Mouse (Mus musculus) thymus, adult 2 months (tissue): ENCODE data around the gene Fancd2os. TPM values are rescaled to one million over a fixed set of nuclear protein-coding genes. Genes with fewer than 3 reads are reported as not detected.

Experiments
- DNase-seq: peaks from one replicate; pipeline ENCODE4 v3.0.0; 2021
- H3K27ac ChIP-seq: fragments of 200-500 bp; 2 replicates; pipeline ENCODE4 v1.5.1; 2012; ENCODE audit warnings: low read length, control low read depth; ENCODE audit not compliant: control insufficient read depth, insufficient read depth
- H3K27me3 ChIP-seq: fragments of 200-500 bp; 2 replicates; pipeline ENCODE4 v1.6.1; 2012; ENCODE audit warnings: mild to moderate bottlenecking, low read length, moderate library complexity, mixed read lengths; ENCODE audit not compliant: control insufficient read depth, insufficient read depth
- H3K36me3 ChIP-seq: fragments of 200-500 bp; 2 replicates; pipeline ENCODE4 v1.6.1; 2012; ENCODE audit warnings: mild to moderate bottlenecking, low read length, moderate library complexity; ENCODE audit not compliant: control insufficient read depth, insufficient read depth
- H3K4me1 ChIP-seq: fragments of 200-500 bp; replicated peaks from 2 replicates; pipeline ENCODE4 v1.6.1; 2012; ENCODE audit warnings: low read length; ENCODE audit not compliant: control insufficient read depth, insufficient read depth
- H3K4me3 ChIP-seq: fragments of 200-500 bp; 2 replicates; pipeline ENCODE4 v1.5.1; 2012; ENCODE audit warnings: mild to moderate bottlenecking, low read length, control low read depth, moderate library complexity; ENCODE audit not compliant: control insufficient read depth, insufficient read depth
- CTCF ChIP-seq: fragments of 200-500 bp; IDR thresholded peaks from 2 replicates; pipeline ENCODE4 v1.5.1; 2012; ENCODE audit warnings: mild to moderate bottlenecking, control low read depth, low read length, moderate library complexity, borderline replicate concordance; ENCODE audit not compliant: control insufficient read depth, poor library complexity, insufficient read depth; ENCODE audit errors: extremely low read depth
- POLR2A ChIP-seq: fragments of 200-500 bp; IDR thresholded peaks from 2 replicates; pipeline ENCODE4 v1.6.1; 2012; ENCODE audit warnings: mild to moderate bottlenecking, low read length, control low read depth, moderate library complexity; ENCODE audit not compliant: control insufficient read depth, poor library complexity, insufficient read depth; ENCODE audit errors: extremely low read depth
- WGBS: fragments of 180-500 bp; shearing (Covaris S2); methylation state at CpG from one replicate; pipeline ENCODE4 v1.1.7; 2018; 5-methylcytosine and 5-hydroxymethylcytosine counted together
- polyA plus RNA-seq: library from polyadenylated mRNA; depleted of rRNA; stranded (reverse); fragments of >200 nt; gene quantifications from 2 replicates; pipeline ENCODE4 v1.2.3, GENCODE M21; 2012

Gene Fancd2os
- polyA plus RNA-seq, 1 experiment, result not detected

DNA sequence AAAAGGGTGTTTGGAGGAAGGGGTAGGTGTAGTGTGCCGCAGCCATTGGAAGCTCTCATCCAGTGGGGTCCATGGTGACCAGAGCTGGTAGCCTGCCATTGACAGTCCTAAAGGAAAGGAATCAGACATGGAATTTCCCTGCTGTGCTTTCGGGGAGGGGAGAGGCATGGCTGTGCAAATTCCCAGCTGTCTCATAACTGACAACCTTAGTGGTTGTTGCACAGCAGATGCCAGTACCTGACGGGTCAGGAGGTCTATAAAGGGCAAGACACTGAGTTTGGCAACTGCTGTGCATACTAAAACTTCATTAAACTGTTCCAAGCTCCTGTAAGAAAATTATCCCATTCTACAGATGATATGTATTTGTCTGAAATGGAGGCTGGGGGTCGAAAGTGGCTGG lies 2.6 kb downstream of the Fancd2os start:
- TF ChIP-seq POLR2A (no peak), CTCF (no peak)
- DNase-seq, result no peak
- H3K27ac ChIP-seq, result no peak overlapping the region
- no peaks in the 10 kb centered on the region for H3K36me3 ChIP-seq
- WGBS, result 96% methylated on average over 4 of the region's 4 CpGs
- H3K4me1 ChIP-seq, result no peaks in the 10 kb centered on the region
- no peak overlapping the region for H3K4me3 ChIP-seq
- H3K27me3 ChIP-seq, result no peaks in the 10 kb centered on the region

DNA sequence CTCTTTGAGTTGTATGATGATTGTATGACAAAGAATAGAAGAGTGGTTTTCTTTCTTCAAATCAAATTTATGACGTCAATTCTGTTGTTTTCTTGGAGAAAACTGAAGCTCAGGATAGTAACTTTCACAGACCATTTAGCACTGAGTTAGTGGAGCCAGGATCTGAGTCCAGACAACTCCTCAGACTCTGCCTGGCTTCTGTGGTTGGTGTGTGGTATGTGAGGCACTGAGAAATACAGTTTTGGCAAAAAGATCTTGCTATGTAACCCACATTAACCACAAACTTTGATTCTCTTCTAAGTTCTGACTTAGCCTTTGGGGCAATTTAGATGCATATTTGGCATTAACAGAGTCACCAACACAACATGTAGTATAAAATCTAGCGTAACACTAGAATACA lies 7.9 kb downstream of the Fancd2os start:
- WGBS, result 98% methylated on average over 2 of the region's 2 CpGs
- Histone ChIP-seq H3K36me3 (0 out of 2 replicates have a peak, but pooled peaks cover 3% of the 10 kb centered on the region), H3K4me1 (no peaks in the 10 kb centered on the region), H3K4me3 (no peak overlapping the region), H3K27ac (no peak overlapping the region), H3K27me3 (no peaks in the 10 kb centered on the region)
- DNase-seq, result no peak
- TF ChIP-seq POLR2A (no peak), CTCF (no peak)

DNA sequence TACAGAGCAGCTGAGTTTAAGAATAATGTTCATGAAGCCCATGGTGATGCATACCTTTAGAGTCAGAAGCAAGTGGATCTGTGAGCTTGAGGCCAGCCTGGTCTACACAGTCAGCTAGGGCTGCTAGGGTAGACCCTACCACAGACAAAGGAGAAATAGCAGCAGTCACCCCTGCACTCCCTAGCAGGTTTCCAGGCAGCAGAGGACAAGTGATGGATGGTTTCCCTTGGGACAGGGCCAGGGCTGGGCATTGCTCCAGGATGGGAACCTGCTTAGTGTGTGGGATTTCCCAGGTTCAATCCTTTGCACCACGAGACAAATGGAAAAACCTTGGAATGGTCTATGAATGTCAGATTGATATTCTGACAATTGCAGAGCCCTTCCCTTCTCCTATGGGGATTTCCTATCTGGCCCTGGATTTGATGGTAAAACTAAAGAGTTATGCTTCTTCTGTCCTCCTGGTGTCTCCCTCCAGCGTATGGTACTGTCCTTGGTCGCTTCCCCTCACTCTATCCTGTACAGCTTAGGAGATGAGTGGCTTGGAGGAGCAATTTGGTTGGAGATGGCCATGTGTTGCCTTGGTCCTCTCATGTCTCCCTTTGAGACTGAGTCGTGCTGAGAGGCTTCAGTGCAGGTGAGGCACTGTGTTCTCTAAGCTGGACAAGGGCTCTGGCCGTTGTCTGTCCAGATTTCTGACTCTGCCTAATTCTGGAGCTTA lies 13.9 kb downstream of the Fancd2os start:
- Histone ChIP-seq H3K4me3 (no peak overlapping the region), H3K36me3 (peaks cover 3% of the 10 kb centered on the region; the same call in 1 of the 2 replicates), H3K4me1 (no peaks in the 10 kb centered on the region), H3K27ac (no peak overlapping the region), H3K27me3 (no peaks in the 10 kb centered on the region)
- TF ChIP-seq POLR2A, result no peak
- TF ChIP-seq CTCF, result no peak
- no peak for DNase-seq
- 92% methylated on average over 5 of the region's 5 CpGs for WGBS

DNA sequence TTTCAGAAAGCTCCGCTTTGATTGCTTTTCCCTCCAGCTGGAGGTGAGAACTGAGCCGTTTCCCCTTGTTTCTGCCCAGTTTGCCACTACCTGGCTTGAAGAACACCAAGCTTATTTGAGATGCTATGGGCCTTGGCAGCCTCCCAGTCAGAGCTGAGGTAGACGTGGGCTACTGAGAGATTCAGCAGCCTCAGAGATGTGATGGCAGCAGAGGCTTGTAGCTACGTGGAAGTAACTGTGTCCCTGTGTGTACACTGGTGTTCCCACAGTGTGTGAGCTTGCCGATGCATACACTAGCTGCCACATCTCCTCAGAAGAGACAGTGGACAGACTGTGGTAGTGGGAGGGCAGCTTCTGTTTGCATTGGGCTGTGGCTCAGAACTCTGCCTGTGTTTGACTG lies 15.4 kb downstream of the Fancd2os start:
- Histone ChIP-seq H3K27me3 (no peaks in the 10 kb centered on the region), H3K27ac (no peak overlapping the region), H3K36me3 (no peaks in the 10 kb centered on the region; the same call in 1 of the 2 replicates), H3K4me1 (no peaks in the 10 kb centered on the region), H3K4me3 (no peak overlapping the region)
- 93% methylated on average over 5 of the region's 5 CpGs for WGBS
- TF ChIP-seq POLR2A, result no peak
- no peak for TF ChIP-seq CTCF
- DNase-seq, result no peak

DNA sequence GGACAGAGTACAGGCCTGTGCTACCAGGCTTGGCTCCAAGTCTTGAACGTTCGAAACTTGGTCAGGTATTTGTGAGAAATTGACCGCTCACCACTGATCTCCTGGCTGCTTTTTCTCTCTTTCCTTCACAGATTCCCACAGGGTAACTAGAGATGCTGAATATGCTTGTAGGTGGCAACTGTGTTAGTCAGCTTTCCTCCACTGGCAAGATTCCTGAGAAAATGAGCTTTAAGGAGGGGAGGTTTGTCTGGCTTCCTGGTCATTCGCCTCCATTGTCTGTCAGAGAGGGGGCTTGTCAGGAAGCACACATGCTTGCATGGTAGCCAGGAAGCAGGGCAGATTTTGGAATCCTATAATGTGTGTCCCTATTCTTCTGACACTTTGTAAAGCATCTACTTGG lies 17.5 kb downstream of the Fancd2os start:
- TF ChIP-seq CTCF (no peak), POLR2A (no peak)
- Histone ChIP-seq H3K4me1 (no peaks in the 10 kb centered on the region), H3K27ac (no peak overlapping the region), H3K27me3 (no peaks in the 10 kb centered on the region), H3K36me3 (no peaks in the 10 kb centered on the region; the same call in 1 of the 2 replicates), H3K4me3 (no peak overlapping the region)
- 94% methylated on average over 4 of the region's 4 CpGs for WGBS
- DNase-seq, result no peak

DNA sequence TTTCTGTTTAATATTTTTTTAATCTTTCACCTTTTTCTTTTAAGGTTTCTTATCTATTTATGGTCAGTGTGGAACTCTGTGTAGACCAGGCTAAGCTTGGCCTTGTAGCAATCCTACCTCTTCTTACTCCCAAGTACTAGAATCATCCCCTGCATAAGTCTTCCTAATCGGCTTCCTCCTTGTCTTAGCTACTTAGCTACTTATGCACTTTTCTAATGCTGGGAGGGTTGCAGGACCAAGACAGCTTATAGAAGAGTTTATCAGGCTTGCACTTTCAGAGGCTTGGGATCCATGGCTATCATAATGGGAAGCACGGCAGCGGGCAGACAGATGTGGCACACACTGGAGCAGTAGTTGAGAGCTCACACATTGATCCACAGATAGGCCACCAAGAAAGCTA lies 21.2 kb downstream of the Fancd2os start:
- Histone ChIP-seq H3K36me3 (no peaks in the 10 kb centered on the region; the same call in 1 of the 2 replicates), H3K4me1 (no peaks in the 10 kb centered on the region), H3K27me3 (no peaks in the 10 kb centered on the region), H3K4me3 (no peak overlapping the region), H3K27ac (no peak overlapping the region)
- no peak for DNase-seq
- TF ChIP-seq CTCF (no peak), POLR2A (no peak)
- 97% methylated on average over 3 of the region's 3 CpGs for WGBS
